Mouse (Mus musculus): ENCODE data around the gene Dnajb12. TPM values are rescaled to one million over a fixed set of nuclear protein-coding genes. Genes with fewer than 3 reads are reported as not detected.

The Dnajb12 gene
- total and polyA plus RNA-seq, 3 experiments: 13.9 to 35.9 (median 21.5) TPM

DNA sequence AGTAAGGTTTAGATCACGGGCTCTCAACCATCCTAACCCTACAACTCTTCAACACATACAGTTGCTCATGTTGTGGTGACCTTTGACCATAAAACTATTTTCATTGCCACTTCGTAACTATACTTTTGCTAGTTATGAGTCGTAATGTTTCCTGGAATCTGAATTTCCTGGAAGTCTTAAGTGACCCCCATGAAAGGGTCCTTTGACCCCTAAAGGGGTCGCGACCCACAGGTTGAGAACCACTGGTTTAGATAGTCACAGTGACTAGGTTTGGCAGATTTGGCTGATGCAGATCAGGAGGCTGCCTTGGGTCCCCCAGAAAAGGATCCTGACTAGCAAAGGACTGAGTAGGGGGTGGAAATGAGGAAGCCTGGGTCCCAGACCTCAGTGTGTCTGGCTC, 59.3 kb downstream of the Dnajb12 start:
- H3K4me3 ChIP-seq (replicated peaks in 1 of 3; ENCODE audit: low read depth in 2 of 3, low read length in 2 of 3, poor library complexity in 1 of 3): no peak overlapping the region
- no peak overlapping the region for H3K27ac ChIP-seq (ENCODE audit: insufficient read depth, low read depth)
- H3K27me3 ChIP-seq (replicated peaks): no peaks in the 10 kb centered on the region
- H3K4me1 ChIP-seq (ENCODE audit: control insufficient read depth in 1 of 2, insufficient read depth in 2 of 2): peaks cover 18 to 49% of the 10 kb centered on the region in 2 experiments
- dilution Hi-C loops (cut with MboI; ENCODE audit: extremely low pct_ligation_motif_present, extremely low pct_unique_long_range_greater_than_20kb, low sequenced_read_pairs) (no loop called here), in situ Hi-C loops (cut with MboI; ENCODE audit: low pct_ligation_motif_present, low pct_unique_long_range_greater_than_20kb, low sequenced_read_pairs) (no loop called here)
- H3K79me2 ChIP-seq (replicated peaks; ENCODE audit: control insufficient read depth, extremely low read depth, insufficient read depth, poor library complexity, severe bottlenecking): no peaks in the 10 kb centered on the region
- no peak for TF ChIP-seq GABPA (IDR thresholded peaks at IDR 0.05; ENCODE audit: insufficient replicate concordance, low read depth, low read length)
- no peak for TF ChIP-seq POLR2A (IDR thresholded peaks at IDR 0.05; ENCODE audit: low read depth, low read length)
- TF ChIP-seq ZKSCAN1 (IDR thresholded peaks at IDR 0.05; ENCODE audit: borderline replicate concordance, low read depth, low read length): no peak
- no peak for TF ChIP-seq SMC3 (IDR thresholded peaks at IDR 0.05; ENCODE audit: low read depth, low read length)
- TF ChIP-seq ETS1 (conservative IDR thresholded peaks at IDR 0.05; ENCODE audit: low read depth, low read length): no peak
- no peak for TF ChIP-seq CHD1 (IDR thresholded peaks at IDR 0.05; ENCODE audit: low read depth, low read length)
- no peak for TF ChIP-seq SIN3A (IDR thresholded peaks at IDR 0.05; ENCODE audit: low read length)
- no peak for TF ChIP-seq BHLHE40 (IDR thresholded peaks at IDR 0.05; ENCODE audit: low read depth, low read length)
- TF ChIP-seq MAFK (IDR thresholded peaks at IDR 0.05; ENCODE audit: insufficient replicate concordance, low read length): no peak
- no peak for TF ChIP-seq MEF2A (IDR thresholded peaks at IDR 0.05; ENCODE audit: borderline replicate concordance, low read depth, low read length)
- TF ChIP-seq IRF4 (IDR thresholded peaks at IDR 0.05; ENCODE audit: low read depth, low read length): no peak
- no peak for TF ChIP-seq NRF1 (IDR thresholded peaks at IDR 0.05; ENCODE audit: low read depth, low read length)
- TF ChIP-seq MYC (IDR thresholded peaks at IDR 0.05; ENCODE audit: low read depth, low read length): no peak
- TF ChIP-seq CTCF (conservative IDR thresholded peaks at IDR 0.05 in 1 of 2, IDR thresholded peaks at IDR 0.05 in 1 of 2; ENCODE audit: low read depth in 2 of 2, low read length in 2 of 2): no peak
- TF ChIP-seq JUN (IDR thresholded peaks at IDR 0.05; ENCODE audit: insufficient read depth, low read depth, low read length): no peak
- no peak for TF ChIP-seq TCF12 (IDR thresholded peaks at IDR 0.05; ENCODE audit: low read depth, low read length)
- no peak for DNase-seq (ENCODE audit: extremely low read depth)
- H3K9ac ChIP-seq (ENCODE audit: insufficient read depth, low read depth): no peak overlapping the region
- no peaks in the 10 kb centered on the region for H3K36me3 ChIP-seq (replicated peaks in 1 of 2; ENCODE audit: control insufficient read depth in 1 of 2, insufficient read depth in 1 of 2, low read length in 1 of 2)
- H3K9me3 ChIP-seq (replicated peaks; ENCODE audit: low read length): no peaks in the 10 kb centered on the region
- H3K4me2 ChIP-seq (ENCODE audit: insufficient read depth, low read depth, poor library complexity, severe bottlenecking): no peak overlapping the region

DNA sequence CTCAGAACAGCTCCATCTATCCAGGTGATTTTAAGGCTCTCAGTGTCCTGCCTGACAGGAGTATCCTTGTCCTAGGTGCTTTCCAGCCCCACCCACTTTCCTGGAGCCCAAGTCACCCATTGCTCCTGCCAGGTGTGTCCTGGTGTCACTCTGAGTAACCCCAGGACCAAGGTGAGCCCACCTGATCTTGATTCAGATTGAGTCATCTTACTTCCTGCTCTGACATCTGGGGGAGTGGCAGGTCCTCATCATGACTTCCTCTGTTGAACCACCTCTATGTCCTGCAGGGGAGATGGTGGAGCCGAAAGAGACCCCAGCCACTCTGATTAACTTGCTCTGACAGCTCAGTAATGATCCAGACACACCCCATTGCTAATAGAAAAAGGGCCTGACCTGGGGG, 59.7 kb downstream of the Dnajb12 start:
- Histone ChIP-seq H3K27me3 (replicated peaks) (no peaks in the 10 kb centered on the region), H3K4me1 (ENCODE audit: control insufficient read depth in 1 of 2, insufficient read depth in 2 of 2) (peaks cover 18 to 48% of the 10 kb centered on the region in 2 experiments), H3K27ac (ENCODE audit: insufficient read depth, low read depth) (no peak overlapping the region), H3K9me3 (replicated peaks; ENCODE audit: low read length) (no peaks in the 10 kb centered on the region), H3K79me2 (replicated peaks; ENCODE audit: control insufficient read depth, extremely low read depth, insufficient read depth, poor library complexity, severe bottlenecking) (no peaks in the 10 kb centered on the region), H3K36me3 (replicated peaks in 1 of 2; ENCODE audit: control insufficient read depth in 1 of 2, insufficient read depth in 1 of 2, low read length in 1 of 2) (no peaks in the 10 kb centered on the region), H3K9ac (ENCODE audit: insufficient read depth, low read depth) (no peak overlapping the region), H3K4me3 (replicated peaks in 1 of 3; ENCODE audit: low read depth in 2 of 3, low read length in 2 of 3, poor library complexity in 1 of 3) (no peak overlapping the region), H3K4me2 (ENCODE audit: insufficient read depth, low read depth, poor library complexity, severe bottlenecking) (no peak overlapping the region)
- in situ Hi-C loops (cut with MboI; ENCODE audit: low pct_ligation_motif_present, low pct_unique_long_range_greater_than_20kb, low sequenced_read_pairs): no loop called here
- dilution Hi-C loops (cut with MboI; ENCODE audit: extremely low pct_ligation_motif_present, extremely low pct_unique_long_range_greater_than_20kb, low sequenced_read_pairs): no loop called here
- TF ChIP-seq MXI1 (IDR thresholded peaks at IDR 0.05; ENCODE audit: low read depth, low read length) (no peak), CHD2 (IDR thresholded peaks at IDR 0.05; ENCODE audit: low read length) (no peak), JUND (conservative IDR thresholded peaks at IDR 0.05; ENCODE audit: low read depth, low read length) (no peak), KAT2A (IDR thresholded peaks at IDR 0.05; ENCODE audit: insufficient replicate concordance, low read length) (no peak), ZMIZ1 (IDR thresholded peaks at IDR 0.05; ENCODE audit: low read depth, low read length) (no peak), ZNF384 (IDR thresholded peaks at IDR 0.05; ENCODE audit: low read depth, low read length) (no peak), CHD1 (IDR thresholded peaks at IDR 0.05; ENCODE audit: low read depth, low read length) (no peak), E2F4 (IDR thresholded peaks at IDR 0.05; ENCODE audit: insufficient replicate concordance, low read depth, low read length) (no peak), IRF4 (IDR thresholded peaks at IDR 0.05; ENCODE audit: low read depth, low read length) (no peak), EP300 (IDR thresholded peaks at IDR 0.05; ENCODE audit: low read length) (no peak), TCF12 (IDR thresholded peaks at IDR 0.05; ENCODE audit: low read depth, low read length) (no peak), POLR2AphosphoS2 (IDR thresholded peaks at IDR 0.05; ENCODE audit: low read depth, low read length) (no peak)
- no peak for DNase-seq (ENCODE audit: extremely low read depth)
